ENCODE assay signal across 14 mouse cellular contexts in the genomic region with DNA sequence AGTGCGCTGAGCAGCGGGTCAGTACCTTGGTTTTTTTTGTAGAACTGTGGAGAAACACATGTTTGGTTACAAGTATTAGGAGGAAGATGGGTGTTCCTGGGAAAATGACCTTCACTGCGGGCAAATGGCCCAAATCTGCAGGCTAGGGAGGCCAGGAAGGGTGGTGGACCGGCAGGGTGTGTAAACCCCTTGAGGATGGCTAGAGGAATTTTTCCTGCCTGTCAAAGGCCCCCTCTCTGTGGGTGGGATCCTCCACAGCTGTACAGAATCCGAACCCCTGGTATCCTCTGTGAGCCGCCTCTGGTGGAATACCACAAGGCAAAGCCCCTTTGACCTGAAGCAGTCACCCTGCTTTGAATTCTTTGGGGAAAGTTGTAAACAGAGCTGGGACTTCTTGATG.
DNase-seq lines count a peak whose midpoint lies in the region; ATAC-seq and TF ChIP-seq lines count a peak whose summit lies in the region.
"Had no signal": no experiment of that assay in that cellular context is flagged by ENCODE, and none has a peak within 500 bp of the region (broad histone marks: within the 10 kb centered on the region; RNA-seq: fewer than 3 reads in every experiment).

No protein-coding gene starts in this region.

- no peaks in the 10 kb centered on the region for H3K27me3 ChIP-seq in intestine, embryonic 14.5 days (replicated peaks; ENCODE audit: control insufficient read depth, insufficient read depth, low read length)
- no peaks in the 10 kb centered on the region for H3K27me3 ChIP-seq in intestine, postnatal 0 days (replicated peaks; ENCODE audit: control insufficient read depth, insufficient read depth, low read length)
- no peaks in the 10 kb centered on the region for H3K27me3 ChIP-seq in stomach, embryonic 14.5 days (ENCODE audit: control insufficient read depth, insufficient read depth, low read length)
- no peaks in the 10 kb centered on the region for H3K27me3 ChIP-seq in stomach, postnatal 0 days (ENCODE audit: control insufficient read depth, insufficient read depth, low read length)
- no peaks in the 10 kb centered on the region for H3K27me3 ChIP-seq in heart, embryonic 16.5 days (ENCODE audit: control insufficient read depth, insufficient read depth, low read length)
- H3K27me3 ChIP-seq: hindbrain, embryonic 15.5 days; limb, embryonic 15.5 days; Patski had no signal

- no peak overlapping the region for H3K4me2 ChIP-seq in intestine, embryonic 14.5 days (ENCODE audit: low read length)
- no peak overlapping the region for H3K4me2 ChIP-seq in intestine, postnatal 0 days (replicated peaks; ENCODE audit: low read depth)
- H3K4me2 ChIP-seq in stomach, embryonic 14.5 days (replicated peaks; ENCODE audit: low read depth, low read length), result no peak overlapping the region
- no peak overlapping the region for H3K4me2 ChIP-seq in stomach, postnatal 0 days (replicated peaks; ENCODE audit: low read depth)
- no peak overlapping the region for H3K4me2 ChIP-seq in heart, embryonic 16.5 days (ENCODE audit: low read depth, low read length)
- H3K4me2 ChIP-seq: hindbrain, embryonic 15.5 days; limb, embryonic 15.5 days had no signal

- TF ChIP-seq EP300 in stomach, postnatal 0 days (optimal IDR thresholded peaks at IDR 0.05), result no peak

- H3K9ac ChIP-seq in intestine, embryonic 14.5 days (ENCODE audit: low read length), result no peak overlapping the region
- H3K9ac ChIP-seq in intestine, postnatal 0 days (ENCODE audit: low read depth, low read length), result no peak overlapping the region
- no peak overlapping the region for H3K9ac ChIP-seq in stomach, embryonic 14.5 days (replicated peaks; ENCODE audit: low read depth, low read length)
- no peak overlapping the region for H3K9ac ChIP-seq in stomach, postnatal 0 days (ENCODE audit: low read length)
- no peak overlapping the region for H3K9ac ChIP-seq in heart, embryonic 16.5 days (ENCODE audit: low read length)
- H3K9ac ChIP-seq: hindbrain, embryonic 15.5 days; limb, embryonic 15.5 days had no signal

- TF ChIP-seq CTCF in intestine, postnatal 0 days (IDR thresholded peaks at IDR 0.05; ENCODE audit: low read depth), result no peak
- TF ChIP-seq CTCF in stomach, postnatal 0 days (IDR thresholded peaks at IDR 0.05; ENCODE audit: low read depth), result no peak

- peak overlapping the region; percentile 49; the same call in 1 of the 2 replicates for H3K27ac ChIP-seq in intestine, embryonic 14.5 days (ENCODE audit: low read depth)
- no peak overlapping the region for H3K27ac ChIP-seq in intestine, postnatal 0 days (ENCODE audit: low read depth, low read length)
- 0 out of 2 replicates have a peak overlapping the region, but pooled peaks have one; percentile 30 for H3K27ac ChIP-seq in stomach, embryonic 14.5 days (ENCODE audit: low read length)
- no peak overlapping the region for H3K27ac ChIP-seq in stomach, postnatal 0 days (replicated peaks)
- H3K27ac ChIP-seq in heart, embryonic 16.5 days (ENCODE audit: low read length), result peak overlapping the region; percentile 53
- H3K27ac ChIP-seq: hindbrain, embryonic 15.5 days; limb, embryonic 15.5 days had no signal

- no peaks in the 10 kb centered on the region for H3K9me3 ChIP-seq in intestine, embryonic 14.5 days (ENCODE audit: control insufficient read depth, low read length)
- no peaks in the 10 kb centered on the region for H3K9me3 ChIP-seq in intestine, postnatal 0 days (ENCODE audit: control insufficient read depth)
- no peaks in the 10 kb centered on the region for H3K9me3 ChIP-seq in stomach, embryonic 14.5 days (ENCODE audit: control insufficient read depth, low read depth, low read length)
- H3K9me3 ChIP-seq in stomach, postnatal 0 days (ENCODE audit: control insufficient read depth, low read length), result no peaks in the 10 kb centered on the region
- no peaks in the 10 kb centered on the region for H3K9me3 ChIP-seq in heart, embryonic 16.5 days (replicated peaks; ENCODE audit: control insufficient read depth, low read length)
- H3K9me3 ChIP-seq: hindbrain, embryonic 15.5 days; limb, embryonic 15.5 days had no signal

- no peak overlapping the region for H3K4me3 ChIP-seq in intestine, embryonic 14.5 days (ENCODE audit: low read depth, low read length)
- H3K4me3 ChIP-seq in intestine, postnatal 0 days (ENCODE audit: low read depth, low read length), result no peak overlapping the region
- H3K4me3 ChIP-seq in stomach, embryonic 14.5 days (ENCODE audit: low read depth, low read length), result no peak overlapping the region
- H3K4me3 ChIP-seq in stomach, postnatal 0 days (ENCODE audit: low read depth, low read length), result no peak overlapping the region
- H3K4me3 ChIP-seq in heart, embryonic 16.5 days (ENCODE audit: low read length), result no peak overlapping the region
- H3K4me3 ChIP-seq: hindbrain, embryonic 15.5 days; limb, embryonic 15.5 days had no signal

- ATAC-seq in intestine, embryonic 14.5 days (replicated peaks; ENCODE audit: low FRiP score, low TSS enrichment, low read depth), result no peak
- no peak for ATAC-seq in intestine, postnatal 0 days
- ATAC-seq in stomach, embryonic 14.5 days (ENCODE audit: insufficient number of reproducible peaks, insufficient read depth, low FRiP score, low read depth), result no peak
- ATAC-seq in stomach, postnatal 0 days (ENCODE audit: low FRiP score, low TSS enrichment), result no peak
- 0 out of 2 replicates have a peak, but pooled peaks have one; percentile 24 for ATAC-seq in heart, embryonic 16.5 days (replicated peaks; ENCODE audit: extremely low read depth, insufficient read depth, low FRiP score)
- ATAC-seq: Patski had no signal

- no peaks in the 10 kb centered on the region for H3K36me3 ChIP-seq in intestine, embryonic 14.5 days (ENCODE audit: control insufficient read depth, insufficient read depth, low read length)
- H3K36me3 ChIP-seq in intestine, postnatal 0 days (ENCODE audit: control insufficient read depth, insufficient read depth), result no peaks in the 10 kb centered on the region
- H3K36me3 ChIP-seq in stomach, embryonic 14.5 days (ENCODE audit: control insufficient read depth, insufficient read depth, low read length), result no peaks in the 10 kb centered on the region
- no peaks in the 10 kb centered on the region for H3K36me3 ChIP-seq in stomach, postnatal 0 days (ENCODE audit: control insufficient read depth, insufficient read depth, low read length)
- H3K36me3 ChIP-seq in heart, embryonic 16.5 days (ENCODE audit: control insufficient read depth, insufficient read depth), result no peaks in the 10 kb centered on the region
- H3K36me3 ChIP-seq: hindbrain, embryonic 15.5 days; limb, embryonic 15.5 days had no signal

- peaks cover 13% of the 10 kb centered on the region for H3K4me1 ChIP-seq in intestine, embryonic 14.5 days (replicated peaks; ENCODE audit: control insufficient read depth, insufficient read depth, low read length)
- no peaks in the 10 kb centered on the region; the same call in 1 of the 2 replicates for H3K4me1 ChIP-seq in intestine, postnatal 0 days (replicated peaks; ENCODE audit: control insufficient read depth, insufficient read depth, low read length)
- H3K4me1 ChIP-seq in stomach, embryonic 14.5 days (ENCODE audit: control insufficient read depth, insufficient read depth, low read length), result peaks cover 4% of the 10 kb centered on the region; the same call in 1 of the 2 replicates
- H3K4me1 ChIP-seq in stomach, postnatal 0 days (replicated peaks; ENCODE audit: control insufficient read depth, insufficient read depth), result no peaks in the 10 kb centered on the region; the same call in 1 of the 2 replicates
- peaks cover 18% of the 10 kb centered on the region for H3K4me1 ChIP-seq in heart, embryonic 16.5 days (ENCODE audit: control insufficient read depth, insufficient read depth, low read length)
- H3K4me1 ChIP-seq: hindbrain, embryonic 15.5 days had no signal

- WGBS in intestine, embryonic 14.5 days, result 42% methylated on average over 6 of the region's 6 CpGs
- WGBS in intestine, postnatal 0 days, result 73% methylated on average over 6 of the region's 6 CpGs
- 43% methylated on average over 6 of the region's 6 CpGs for WGBS in stomach, embryonic 14.5 days
- WGBS in stomach, postnatal 0 days, result 49% methylated on average over 6 of the region's 6 CpGs
- 52% methylated on average over 6 of the region's 6 CpGs for WGBS in heart, embryonic 16.5 days

- no peak for DNase-seq in intestine, embryonic 14.5 days (ENCODE audit: low spot score)
- no peak for DNase-seq in stomach, postnatal 0 days (ENCODE audit: low spot score)
- DNase-seq in urinary bladder, postnatal 36 days (ENCODE audit: low spot score in 2 of 2), result peak; percentile 20 to 30
- DNase-seq in right cerebral cortex, adult 18-20 months, result no peak
- no peak for DNase-seq in thymus, postnatal 0 days (ENCODE audit: low spot score)
- DNase-seq: cerebellum, adult 18-20 months; right cerebral cortex, postnatal 4 days; thymus, postnatal 4 days had no signal

Comparison
In these comparisons a context has a peak if more than half of its experiments do, and no peak if none do; other contexts are left out.
1. H3K27ac ChIP-seq: peak in intestine, embryonic 14.5 days (single experiment), stomach, embryonic 14.5 days (single experiment) and heart, embryonic 16.5 days (single experiment); none in intestine, postnatal 0 days (single experiment) and stomach, postnatal 0 days (single experiment).
2. DNase-seq: peak in urinary bladder, postnatal 36 days (2 of 2); none in intestine, embryonic 14.5 days (single experiment), stomach, postnatal 0 days (single experiment), right cerebral cortex, adult 18-20 months (single experiment) and thymus, postnatal 0 days (single experiment).